Mouse (Mus musculus) embryo, embryonic 11.5 days (tissue): Measurements from ENCODE around the gene Adgrg5.

Experiments
- DNase-seq: peaks from one replicate; pipeline ENCODE4 v3.0.0-alpha.2; 2012; ENCODE audit warnings: low read depth, low spot score

Gene Adgrg5

DNA sequence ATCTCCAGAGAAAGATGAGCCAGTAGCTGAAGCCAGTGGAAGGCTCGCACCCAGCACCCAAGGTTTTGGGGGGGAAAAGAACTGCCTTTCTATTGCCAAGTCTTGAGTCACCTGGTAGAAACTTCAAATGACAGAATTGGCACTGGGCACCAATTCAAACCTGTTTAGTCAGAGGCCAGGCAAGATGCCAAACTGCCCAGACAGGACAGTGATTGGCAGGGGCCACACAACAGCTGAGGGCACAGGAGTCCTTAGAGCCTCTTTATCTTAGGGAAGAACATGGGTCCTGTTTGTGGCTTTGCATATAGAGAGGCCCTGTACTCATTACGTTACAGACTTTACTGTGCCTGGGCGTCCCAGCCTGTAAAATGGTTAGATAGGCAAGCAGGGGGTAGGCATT lies 44.1 kb downstream of the Adgrg5 start:
- DNase-seq: no peak

DNA sequence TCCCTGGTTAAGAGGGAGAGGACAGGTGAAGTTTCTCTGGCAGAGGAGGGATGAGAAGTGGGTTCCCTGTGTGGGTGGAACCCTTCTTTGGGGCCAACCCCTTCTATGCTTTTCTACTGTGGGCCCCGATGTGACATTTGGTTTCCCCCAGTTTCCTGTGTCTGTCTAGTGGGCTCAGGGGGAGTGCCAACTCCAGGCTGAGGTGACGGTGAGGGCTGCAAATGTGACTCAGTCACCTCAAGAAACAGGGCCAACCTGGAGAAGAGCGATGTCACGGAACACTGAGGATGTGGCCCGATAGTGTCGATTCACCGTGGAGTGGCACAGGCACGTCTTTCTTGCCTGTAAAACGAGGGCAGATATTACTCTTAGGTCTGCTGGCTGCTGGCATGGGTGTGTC lies 49.8 kb downstream of the Adgrg5 start:
- DNase-seq: no peak

DNA sequence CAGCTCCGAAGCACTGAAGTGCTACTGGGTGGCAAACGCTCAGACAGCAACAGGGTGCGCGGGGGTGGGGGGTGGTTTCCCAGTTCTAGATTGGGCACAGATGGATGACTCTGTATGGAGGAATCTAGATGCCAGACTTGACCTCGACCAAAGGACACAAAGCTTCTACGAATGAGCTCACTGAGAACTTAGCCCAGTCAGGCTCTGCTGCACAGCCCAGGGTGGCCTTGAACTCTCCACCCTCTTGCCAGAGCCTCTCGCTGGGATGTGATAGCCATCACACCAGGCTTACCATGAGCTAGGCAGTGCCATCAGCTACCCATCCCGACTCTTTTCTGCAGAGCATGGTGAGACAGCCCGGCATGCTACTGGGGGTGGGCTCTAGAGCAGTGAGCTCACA lies 50.3 kb downstream of the Adgrg5 start:
- DNase-seq: no peak

DNA sequence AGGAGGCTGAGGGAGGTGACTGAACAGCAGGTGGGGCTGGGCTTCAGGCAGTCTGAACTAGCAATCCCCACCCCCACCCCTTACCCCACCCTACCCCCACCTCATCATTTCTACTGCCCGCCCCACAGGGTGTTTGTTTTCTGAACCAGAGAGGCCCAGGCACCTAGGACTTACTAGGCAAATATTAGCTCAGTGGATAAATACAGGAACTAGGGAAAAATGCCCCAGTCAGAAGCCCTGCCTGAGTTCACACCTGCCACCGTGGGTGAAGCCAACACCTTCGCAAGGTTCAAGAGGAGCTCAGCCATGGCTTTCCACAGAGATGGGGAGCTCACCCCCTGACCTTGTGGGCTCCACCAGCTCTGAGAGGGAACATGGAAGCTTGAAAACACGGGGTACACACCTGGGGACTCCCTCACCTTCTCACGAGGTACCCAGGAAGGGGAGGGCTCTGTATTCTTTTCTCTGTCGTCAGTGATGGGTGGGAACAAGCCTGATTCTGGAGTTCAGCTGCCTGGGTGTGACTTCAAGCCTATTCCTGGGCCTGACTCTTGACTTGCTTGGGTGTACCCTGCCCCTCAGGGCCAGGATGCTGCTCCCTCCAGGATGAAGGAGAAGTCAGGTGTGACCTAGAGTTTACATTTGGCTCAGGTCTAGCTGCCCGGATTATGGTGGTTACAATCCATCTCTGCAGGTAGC lies 51.1 kb downstream of the Adgrg5 start, which contains the start of gene Adgrg1:
Adgrg1 (plus strand) TSS at position 285 of the 699 bp plus-strand sequence.
- no peak for DNase-seq

DNA sequence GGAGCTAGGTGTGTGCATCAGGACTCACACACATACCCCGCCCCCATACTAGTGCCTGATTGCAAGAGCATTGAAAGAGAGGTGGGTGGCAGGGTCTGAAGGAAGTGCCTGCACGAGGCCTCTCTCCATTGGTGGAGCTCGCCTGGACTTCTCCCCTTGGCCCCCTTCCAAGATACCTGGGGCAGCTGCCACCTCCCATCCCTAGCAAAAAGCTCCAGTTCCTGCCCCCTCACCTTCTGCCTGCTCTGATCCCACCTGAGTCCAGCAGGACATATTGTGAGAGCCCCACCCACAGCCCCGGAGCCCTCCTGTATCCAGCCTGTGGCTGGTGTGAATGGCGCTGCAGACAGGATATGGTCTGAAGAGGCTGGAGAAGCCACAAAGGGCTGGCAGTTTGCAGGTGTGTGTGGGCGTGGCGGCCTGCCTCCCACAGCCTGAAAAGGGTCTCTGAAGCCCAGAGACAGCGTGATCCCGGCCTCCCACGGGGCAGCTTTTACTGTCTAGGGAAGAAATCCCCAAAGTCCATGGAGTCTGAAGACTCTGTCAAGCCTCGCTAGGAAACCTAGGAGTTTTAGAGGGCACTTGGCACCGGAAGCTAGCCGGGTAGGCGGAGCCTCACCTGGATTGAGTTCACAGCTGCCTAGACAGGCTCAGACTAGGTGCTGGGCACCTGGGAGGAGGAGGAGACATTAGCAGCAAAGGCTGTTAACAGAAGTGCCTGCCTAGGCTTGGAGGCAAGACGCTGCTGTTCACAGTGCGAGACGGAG lies 53.3 kb downstream of the Adgrg5 start:
- no peak for DNase-seq

DNA sequence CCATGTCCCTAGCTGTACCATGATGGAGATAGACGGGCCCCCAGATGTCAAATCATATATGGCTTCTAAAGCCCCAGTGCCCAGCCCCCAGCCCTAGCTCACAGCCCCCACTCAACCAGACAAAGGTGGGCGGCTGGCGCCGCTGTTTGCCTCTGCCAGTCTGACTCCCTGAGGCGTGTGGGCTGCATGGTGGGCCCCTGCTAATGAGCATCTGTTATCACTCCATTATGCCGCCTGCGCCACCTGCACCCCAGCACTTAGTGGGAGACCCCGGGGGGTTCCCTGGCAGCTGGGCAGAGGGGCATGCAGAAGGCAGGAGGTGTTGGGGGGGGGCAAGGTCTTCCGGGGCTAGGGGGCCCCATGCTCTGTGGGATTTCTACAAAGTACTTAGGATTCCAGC lies 54.6 kb downstream of the Adgrg5 start:
- DNase-seq: no peak

DNA sequence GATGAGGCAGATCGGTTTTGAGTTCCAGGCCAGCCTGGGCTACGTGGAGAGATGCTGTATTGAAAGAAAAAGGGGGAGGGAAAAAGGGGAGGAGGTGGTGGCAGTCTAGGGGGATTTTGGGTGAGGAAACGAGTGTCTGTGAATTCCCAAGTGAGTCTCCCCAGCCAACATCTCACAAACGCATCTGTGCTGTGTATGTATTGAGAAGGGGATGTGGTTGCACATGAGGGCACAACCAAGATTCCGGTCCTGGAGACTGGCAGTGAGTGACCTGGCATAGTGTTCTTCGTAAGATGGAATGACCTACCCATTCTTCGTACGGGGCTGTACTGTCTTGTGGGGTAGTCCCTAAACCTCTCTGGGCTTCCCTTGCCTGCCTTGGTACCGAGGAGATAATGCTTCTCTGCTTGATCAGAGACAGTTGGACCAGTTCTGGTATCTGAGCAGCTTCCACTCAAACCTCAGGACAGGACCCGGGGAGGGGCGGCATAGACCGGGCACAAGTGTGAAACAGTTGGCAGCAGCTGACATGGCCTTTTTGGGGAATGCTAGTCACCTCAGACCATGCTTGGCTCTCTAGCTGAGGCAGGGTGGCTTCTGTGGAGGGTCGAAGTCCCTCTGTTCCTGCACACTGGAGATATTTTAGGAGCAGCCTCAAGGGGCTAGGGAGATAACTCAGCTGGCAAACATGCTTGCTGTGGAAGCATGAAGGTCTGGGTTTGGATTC lies 55.3 kb downstream of the Adgrg5 start:
- no peak for DNase-seq

DNA sequence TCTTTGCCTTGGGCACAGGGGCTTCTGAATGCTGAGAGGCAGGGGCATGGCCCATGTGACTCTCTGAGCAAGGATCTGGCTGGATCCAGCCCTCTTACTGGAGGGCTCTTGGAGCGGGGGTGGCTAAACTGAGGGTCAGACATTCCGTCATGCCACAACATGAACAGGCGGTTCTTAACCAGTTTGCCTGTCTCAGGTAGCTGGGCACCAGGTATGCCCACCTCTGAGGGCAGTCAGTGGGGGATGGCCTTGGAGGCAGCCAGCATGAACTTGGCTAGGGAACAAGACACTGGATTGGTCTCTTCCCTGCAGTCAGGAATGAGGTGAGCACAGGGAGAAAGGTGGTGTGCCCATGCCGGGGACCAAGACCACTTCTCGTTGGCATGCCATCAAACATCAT lies 56.7 kb downstream of the Adgrg5 start:
- no peak for DNase-seq

DNA sequence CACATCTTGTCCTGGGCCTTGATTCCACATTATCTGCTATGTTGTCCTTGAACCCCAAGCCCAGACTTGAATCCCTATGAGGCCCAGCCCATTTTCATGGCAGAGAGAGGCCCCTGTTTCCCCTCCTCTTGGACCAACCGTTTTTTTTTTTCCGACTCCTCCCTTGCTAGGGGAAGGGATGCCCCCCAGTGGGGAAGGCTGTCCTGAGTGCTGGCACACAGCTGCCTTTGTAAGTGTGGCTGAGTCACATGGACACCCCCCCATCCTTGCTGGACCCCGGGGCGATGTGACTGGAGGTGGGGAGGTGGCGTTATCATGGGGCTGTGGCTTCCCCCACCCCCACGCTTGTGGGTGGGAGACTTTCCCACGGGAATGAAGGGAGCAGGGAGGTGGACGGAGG lies 57.5 kb downstream of the Adgrg5 start:
- DNase-seq: no peak

DNA sequence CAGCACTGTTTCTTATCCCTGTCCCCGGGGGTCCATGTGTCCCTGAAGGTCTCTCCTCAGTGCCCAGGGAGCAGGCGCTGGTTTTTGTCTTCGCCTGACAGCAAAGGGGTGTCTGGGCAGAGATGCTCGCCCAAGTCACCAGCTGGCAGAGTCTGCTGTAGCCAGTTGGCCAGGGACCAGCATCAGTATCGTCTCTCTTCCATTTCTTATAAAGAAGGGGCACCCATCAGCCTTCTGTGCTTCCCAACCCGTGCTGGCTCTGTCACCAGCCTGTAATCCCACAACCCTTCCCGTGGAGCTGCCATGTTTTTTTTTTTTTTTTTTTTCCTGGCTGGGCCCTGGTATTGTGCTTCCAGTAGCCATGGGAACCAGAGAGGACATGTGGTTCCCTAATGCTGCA lies 58.4 kb downstream of the Adgrg5 start:
- no peak for DNase-seq

DNA sequence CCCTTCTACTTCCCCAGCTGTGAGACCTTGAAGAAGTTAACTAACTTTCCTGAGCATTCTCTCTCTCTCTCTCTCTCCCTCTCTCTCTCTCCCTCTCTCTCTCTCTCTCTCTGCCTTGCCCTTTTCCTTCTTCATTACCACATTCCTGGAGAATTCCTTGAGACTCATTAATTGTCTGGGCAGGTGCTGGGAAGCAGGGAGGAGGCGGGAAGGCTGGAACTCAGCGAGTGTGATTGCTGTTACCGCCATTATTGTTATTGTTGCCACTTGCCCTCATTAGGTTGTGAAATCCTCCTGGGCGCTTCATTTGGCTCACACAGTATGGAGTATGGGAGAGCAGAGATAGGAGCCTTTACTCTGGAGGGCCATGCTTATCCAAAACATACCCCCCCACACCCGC lies 59.7 kb downstream of the Adgrg5 start:
- DNase-seq: no peak

DNA sequence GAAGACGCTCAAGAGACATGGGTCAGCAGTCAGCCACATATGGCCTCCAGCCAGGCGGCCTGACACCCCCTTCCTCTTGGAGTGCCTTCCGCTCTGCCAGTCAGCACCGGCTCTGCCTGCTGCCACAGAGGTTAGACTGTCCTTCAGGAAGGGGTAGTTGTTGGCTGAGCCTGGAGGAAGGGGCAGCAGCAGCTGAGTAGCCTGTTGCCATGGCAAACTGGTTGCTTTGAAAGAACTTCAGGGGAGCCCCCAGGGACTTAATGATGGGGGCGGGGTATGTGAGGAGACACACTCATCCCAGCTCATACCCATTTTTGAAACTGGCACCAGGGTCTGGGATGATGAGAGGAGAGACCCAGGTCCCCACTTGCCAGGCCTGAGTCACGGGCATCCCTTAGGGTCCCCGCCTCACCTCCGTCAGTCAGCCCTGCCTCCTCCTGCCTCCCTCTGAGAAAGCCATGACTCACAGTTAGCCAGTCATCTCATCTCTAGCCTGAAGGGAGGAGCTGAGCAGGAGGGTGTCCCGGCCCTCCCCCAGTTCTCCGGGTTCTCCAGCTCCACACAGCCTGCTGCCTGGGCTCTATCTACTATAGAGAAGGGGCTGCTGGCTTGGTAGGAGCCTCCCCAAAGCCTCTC lies 60.5 kb downstream of the Adgrg5 start:
- no peak for DNase-seq

DNA sequence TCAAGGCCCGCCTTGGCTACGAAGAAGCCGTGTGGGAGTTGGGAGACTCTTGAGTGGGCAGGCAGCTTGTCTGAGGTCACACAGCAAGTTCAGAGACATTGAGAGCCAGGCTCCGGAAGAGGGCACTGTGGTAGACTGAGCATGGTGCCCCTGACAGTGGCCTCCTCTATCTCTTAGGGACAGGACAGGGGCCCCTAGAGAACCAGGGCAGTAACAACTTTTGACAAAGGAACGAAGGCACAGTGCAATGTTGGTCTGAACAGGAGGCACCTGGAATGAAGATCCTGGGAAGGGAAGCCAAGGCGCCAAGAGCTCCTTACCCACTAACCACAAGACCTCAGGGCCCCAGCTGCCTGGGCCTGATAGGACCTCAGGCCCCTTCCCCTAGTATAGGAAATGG lies 61.5 kb downstream of the Adgrg5 start:
- no peak for DNase-seq

DNA sequence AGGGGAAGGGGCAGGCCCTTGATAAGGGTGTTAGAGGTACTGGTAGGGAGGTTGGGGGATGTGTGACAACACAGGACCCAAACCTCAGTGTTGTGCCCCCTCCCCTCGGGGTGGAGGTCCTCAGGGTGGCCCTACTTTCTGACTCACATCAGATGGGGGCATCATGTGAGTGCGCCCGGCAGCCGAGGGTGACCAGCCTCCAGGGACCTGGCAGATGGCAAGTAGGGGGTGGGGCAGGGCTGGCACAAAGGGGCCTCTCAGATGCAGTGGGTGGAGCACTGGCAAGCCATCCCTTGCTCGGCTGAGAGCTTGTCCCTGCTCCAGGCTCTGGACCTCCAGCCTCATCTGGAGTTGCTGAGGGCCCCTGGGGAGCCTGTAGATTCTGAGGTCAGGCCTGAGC lies 63.2 kb downstream of the Adgrg5 start:
- no peak for DNase-seq

DNA sequence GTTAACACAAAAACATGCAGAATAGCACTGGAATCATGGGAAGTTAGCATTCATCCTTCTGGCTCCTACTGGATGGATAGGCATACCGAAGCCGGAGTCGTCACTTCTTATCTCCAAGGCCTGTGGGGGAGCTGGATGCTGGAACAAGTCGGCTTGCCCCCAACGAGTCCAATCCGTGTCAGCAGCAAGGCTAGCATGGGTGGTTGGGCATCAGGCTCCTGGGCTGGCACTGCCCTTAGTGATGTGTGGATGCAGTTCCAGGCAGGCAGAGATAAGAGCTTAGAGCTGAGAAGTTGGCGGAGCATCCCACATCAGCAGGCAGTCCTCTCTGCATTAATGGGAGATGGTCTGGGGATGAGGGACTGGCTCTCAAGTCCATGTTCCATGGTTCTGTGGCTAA lies 64.1 kb downstream of the Adgrg5 start:
- no peak for DNase-seq

DNA sequence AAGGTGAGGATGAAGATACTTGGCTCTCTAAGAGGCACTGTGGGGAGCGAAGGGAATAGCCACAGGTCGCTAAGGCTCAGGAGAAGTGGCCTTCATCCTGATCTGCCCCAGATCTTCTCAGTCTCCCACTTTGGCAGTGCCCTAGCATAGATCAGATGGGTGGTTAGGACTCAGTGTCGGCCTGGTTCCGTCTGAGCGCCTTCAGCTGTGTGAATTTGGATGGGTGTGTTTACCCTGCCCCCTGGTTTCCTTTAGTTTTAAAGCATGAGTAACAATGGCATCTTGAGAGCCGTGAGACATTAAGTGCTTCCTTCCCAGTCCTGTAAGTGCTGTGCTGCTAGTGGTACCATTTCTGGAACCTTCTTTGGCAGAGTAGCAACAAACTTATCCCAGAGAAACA lies 65.1 kb downstream of the Adgrg5 start:
- DNase-seq: no peak

DNA sequence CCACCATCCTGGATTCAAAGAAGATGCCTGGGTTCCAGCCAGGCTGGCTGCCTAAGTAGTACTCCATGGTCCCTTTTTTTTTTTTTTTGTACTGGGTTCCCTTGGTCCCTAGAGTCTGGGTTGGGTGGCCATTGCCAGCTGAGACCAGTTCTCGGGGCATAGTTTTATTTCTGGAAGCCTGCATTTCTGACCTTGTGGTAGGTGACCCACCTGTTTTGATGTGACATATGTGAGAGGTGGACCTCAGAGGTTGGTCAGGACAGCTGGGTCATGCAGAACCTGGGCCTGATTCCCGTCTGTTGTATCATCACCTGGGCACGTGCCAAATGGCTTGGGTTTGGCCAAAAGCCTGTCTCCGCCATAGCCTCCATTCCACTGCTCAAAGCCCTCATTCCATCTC lies 66.2 kb downstream of the Adgrg5 start:
- no peak for DNase-seq

DNA sequence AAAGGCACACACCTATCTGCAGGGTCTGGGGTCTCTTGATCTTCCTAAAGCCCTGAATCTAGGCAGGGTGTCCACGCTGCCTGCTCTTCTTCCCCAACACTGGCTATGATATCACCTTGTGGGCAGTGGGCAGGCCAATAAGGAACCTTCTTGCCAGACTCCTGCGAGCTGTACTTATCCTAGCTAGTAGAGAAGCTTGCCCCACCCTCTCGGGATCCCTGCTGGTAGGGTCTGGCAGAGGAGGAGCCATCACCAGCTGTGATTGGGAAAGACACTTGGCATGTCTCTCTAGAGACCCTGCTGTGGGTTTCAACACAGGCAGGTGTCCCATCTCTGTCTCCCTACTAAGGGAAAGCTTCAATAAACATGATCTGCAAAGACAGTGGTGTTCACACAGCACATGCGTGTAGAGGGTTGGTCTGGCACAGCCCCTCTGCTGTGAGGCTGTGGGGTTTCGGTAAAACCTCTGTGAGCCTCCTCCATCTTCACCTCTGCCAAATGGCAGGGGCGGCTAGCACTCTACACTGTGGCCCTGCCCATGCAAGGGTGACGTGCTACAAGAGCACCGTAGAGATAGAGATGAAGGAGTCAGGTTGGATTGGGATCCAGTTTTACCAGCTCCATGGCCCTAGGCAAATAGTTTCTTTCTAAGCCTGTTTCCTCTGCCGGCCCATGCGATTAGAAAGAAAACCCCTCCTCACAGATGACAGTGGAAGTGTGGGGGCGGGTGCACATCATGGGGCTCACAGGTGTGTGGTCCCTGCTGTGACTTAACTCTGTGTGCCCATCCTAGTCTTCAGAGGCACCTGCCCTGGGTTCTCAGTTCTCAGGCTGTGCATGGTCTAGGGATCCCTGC lies 67.3 kb downstream of the Adgrg5 start:
- DNase-seq: no peak

DNA sequence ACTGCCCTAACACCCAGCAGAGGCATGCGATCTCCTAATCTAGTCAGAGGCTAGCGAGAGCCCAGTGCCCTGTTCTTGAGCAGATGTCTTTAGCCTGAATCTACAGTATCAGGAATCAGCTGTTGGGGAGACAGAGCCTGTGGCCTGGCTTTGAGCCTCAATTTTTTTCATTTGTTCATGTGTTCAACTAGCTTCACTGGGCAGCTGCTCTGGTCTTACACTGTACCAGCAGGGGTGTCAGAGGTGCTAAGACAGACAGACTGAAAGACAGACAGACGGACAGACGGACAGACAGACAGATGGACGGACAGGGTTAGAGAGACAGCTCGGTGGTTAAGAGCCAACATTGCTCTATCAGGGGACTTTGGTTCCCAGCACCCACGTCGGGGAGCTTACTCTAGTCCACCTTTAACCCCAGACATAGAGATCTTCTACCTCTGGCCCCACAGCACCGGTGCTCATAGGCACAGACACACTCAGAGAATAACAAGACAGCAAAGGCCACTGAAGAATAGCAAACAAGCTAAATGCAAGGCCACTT lies 68.0 kb downstream of the Adgrg5 start:
- DNase-seq: no peak

DNA sequence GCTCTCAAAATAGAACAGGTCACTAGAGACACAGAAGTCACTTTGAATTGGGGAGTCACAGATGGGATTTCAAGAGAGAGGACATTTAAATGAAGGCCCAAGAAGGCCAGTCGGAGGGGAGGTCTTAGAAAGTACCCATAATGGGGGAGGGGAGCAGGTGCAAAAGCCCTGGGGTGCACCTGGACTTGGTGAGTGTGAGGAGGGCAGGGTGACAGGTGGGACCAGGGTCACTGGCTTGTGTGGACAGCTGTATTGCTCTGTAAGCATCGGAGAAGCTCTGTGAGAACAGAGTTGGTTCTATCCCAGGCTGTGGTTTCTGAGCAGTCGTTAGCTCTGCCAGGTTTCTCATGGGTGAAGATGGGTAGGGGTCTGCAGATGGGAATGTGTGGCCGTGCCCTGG lies 68.5 kb downstream of the Adgrg5 start:
- DNase-seq: no peak

DNA sequence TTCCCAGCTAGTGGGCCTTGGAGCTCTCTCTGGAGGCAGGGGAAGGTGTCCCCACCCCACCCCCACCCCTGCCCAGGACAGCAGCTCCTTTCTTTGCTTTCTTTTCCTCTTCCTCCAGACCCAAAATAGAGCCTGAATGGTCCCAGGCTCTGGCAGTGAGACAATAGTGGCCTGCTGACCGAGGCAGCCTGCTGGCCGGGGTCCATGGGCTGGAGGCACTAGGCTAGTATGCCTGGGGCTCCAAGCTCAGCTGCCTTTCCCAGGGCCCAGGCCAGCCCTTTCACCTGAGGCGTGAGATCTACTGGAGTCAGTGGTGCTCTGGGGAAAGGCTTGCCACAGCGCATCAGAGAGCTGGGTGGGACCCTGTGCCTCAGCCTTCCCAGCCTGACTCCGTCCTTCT lies 69.0 kb downstream of the Adgrg5 start:
- DNase-seq: no peak
